In genomic region chr11:52143675-52144074, GRCm38 (mm10) we compare ENCODE assay signal across 11 mouse cellular contexts. TPM values are rescaled to one million over a fixed set of nuclear protein-coding genes. Genes with fewer than 3 reads are reported as not detected.
DNase-seq lines count a peak whose midpoint lies in the region; ATAC-seq and TF ChIP-seq lines count a peak whose summit lies in the region.
"Not testable (repeated sequence)": the region's sequence is repeated elsewhere in the genome, so short reads cannot be mapped to it uniquely, and the experiment has no call there.
"Had no signal": no experiment of that assay in that cellular context is flagged by ENCODE, and none has a peak within 500 bp of the region (broad histone marks: within the 10 kb centered on the region; RNA-seq: fewer than 3 reads in every experiment).

No protein-coding gene starts in this region.

- H3K4me1 ChIP-seq in ES-E14 (ENCODE audit: control insufficient read depth in 2 of 2, insufficient read depth in 2 of 2, low read length in 2 of 2, poor library complexity in 1 of 2); hindbrain, embryonic 16.5 days (ENCODE audit: control insufficient read depth, insufficient read depth, low read depth, low read length); liver, postnatal 0 days (ENCODE audit: insufficient read depth); neural tube, embryonic 14.5 days (ENCODE audit: control insufficient read depth, insufficient read depth, low read length): not testable (repeated sequence)

- not testable (repeated sequence) for H3K9ac ChIP-seq in ES-E14 (ENCODE audit: insufficient read depth, low read depth, low read length, poor library complexity, severe bottlenecking); hindbrain, embryonic 16.5 days (ENCODE audit: low read depth, low read length); liver, postnatal 0 days (replicated peaks); neural tube, embryonic 14.5 days (replicated peaks; ENCODE audit: low read depth, low read length)

- H3K27me3 ChIP-seq in hindbrain, embryonic 16.5 days (replicated peaks; ENCODE audit: control insufficient read depth, insufficient read depth, low read length); liver, postnatal 0 days (ENCODE audit: insufficient read depth, low read length); neural tube, embryonic 14.5 days (ENCODE audit: control insufficient read depth, insufficient read depth, low read length): not testable (repeated sequence)

- peak; percentile 81 for TF ChIP-seq CTCF in layer of hippocampus, adult 2 months (conservative IDR thresholded peaks at IDR 0.05)
- peak; percentile 75 for TF ChIP-seq CTCF in liver, postnatal 0 days (IDR thresholded peaks at IDR 0.05; ENCODE audit: low read depth)

- not testable (repeated sequence) for H3K36me3 ChIP-seq in ES-E14 (ENCODE audit: control insufficient read depth, insufficient read depth, low read length, poor library complexity, severe bottlenecking); hindbrain, embryonic 16.5 days (ENCODE audit: control insufficient read depth, insufficient read depth, low read length); liver, postnatal 0 days (replicated peaks; ENCODE audit: insufficient read depth, low read length); neural tube, embryonic 14.5 days (ENCODE audit: control insufficient read depth, insufficient read depth, low read length)

- not testable (repeated sequence) for H3K27ac ChIP-seq in ES-E14 (ENCODE audit: insufficient read depth, low read depth, low read length, poor library complexity, severe bottlenecking); hindbrain, embryonic 16.5 days (ENCODE audit: low read depth, low read length); layer of hippocampus, adult 2 months; liver, postnatal 0 days (ENCODE audit: low read depth); neural tube, embryonic 14.5 days (ENCODE audit: low read depth, low read length)

- in situ Hi-C loops in ES-E14 (cut with MboI; ENCODE audit: low sequenced_read_pairs in 2 of 2, unreplicated experiment in 2 of 2) = not testable (repeated sequence)

- H3K4me2 ChIP-seq in hindbrain, embryonic 16.5 days (ENCODE audit: low read length); liver, postnatal 0 days (ENCODE audit: low read depth, low read length); neural tube, embryonic 14.5 days (ENCODE audit: low read depth, low read length): not testable (repeated sequence)

- DNase-seq in ES-E14 (ENCODE audit: low read depth, low spot score); liver, postnatal 0 days: not testable (repeated sequence)
- DNase-seq in cerebellum, postnatal 10 days = peak; percentile 65 to 68
- DNase-seq in frontal cortex, postnatal 14 days (ENCODE audit: low spot score in 2 of 2) = peak; percentile 22 to 35
- peak; percentile 57 to 59 for DNase-seq in layer of hippocampus, adult 2 months (ENCODE audit: low spot score in 2 of 2)
- DNase-seq in thymus, postnatal 25 days = peak; percentile 57

- not testable (repeated sequence) for H3K9me3 ChIP-seq in ES-E14 (ENCODE audit: control insufficient read depth, insufficient read depth, low read depth, low read length); hindbrain, embryonic 16.5 days (ENCODE audit: control insufficient read depth, low read length); liver, postnatal 0 days (ENCODE audit: low read length); neural tube, embryonic 14.5 days (ENCODE audit: control insufficient read depth, low read length)

- H3K4me3 ChIP-seq in ES-E14 (ENCODE audit: insufficient read depth in 1 of 2, low read depth in 1 of 2, low read length in 2 of 2, poor library complexity in 1 of 2, severe bottlenecking in 1 of 2); hindbrain, embryonic 16.5 days (ENCODE audit: low read length); layer of hippocampus, adult 2 months; liver, postnatal 0 days (ENCODE audit: low read depth, low read length); neural tube, embryonic 14.5 days (ENCODE audit: low read depth, low read length): not testable (repeated sequence)

- peak; percentile 89 for ATAC-seq in hindbrain, embryonic 16.5 days
- ATAC-seq in liver, postnatal 0 days = peak; percentile 64; the same call in 1 of the 2 replicates
- ATAC-seq in neural tube, embryonic 14.5 days (ENCODE audit: low read depth) = peak; percentile 75; the same call in 1 of the 2 replicates

- not testable (repeated sequence) for TF ChIP-seq EP300 in liver, postnatal 0 days (IDR thresholded peaks at IDR 0.05; ENCODE audit: low read depth)

- 44% methylated on average over 4 of the region's 4 CpGs for WGBS in hindbrain, embryonic 16.5 days
- 39% methylated on average over 4 of the region's 4 CpGs for WGBS in liver, postnatal 0 days (ENCODE audit: insufficient replicate concordance)
- 41% methylated on average over 4 of the region's 4 CpGs for WGBS in neural tube, embryonic 14.5 days

TF ChIP-seq in ES-E14, 5 proteins besides CTCF, POLR2A, EP300 and RAD21:
- peak; percentile 65; the same call in 1 of the 2 replicates for TF ChIP-seq ZC3H11A (IDR thresholded peaks at IDR 0.05; ENCODE audit: borderline replicate concordance, low read depth, low read length)

RNA-seq across cellular contexts. Expression of gene Olfr1373, which starts 1.7 kb away (rescaled TPM):
- not detected in 2 replicates for total RNA-seq in ES-E14 (2012; rRNA removed)
- not detected in 2 replicates for polyA plus RNA-seq in hindbrain, embryonic 16.5 days (2015; fragmentation: Nextera tagmentation; extraction: Ambion mirVana)
- not detected for total RNA-seq in layer of hippocampus, adult 2 months (2021)
- not detected in 2 replicates for polyA plus RNA-seq in liver, postnatal 0 days (2015; fragmentation: Nextera tagmentation; extraction: Ambion mirVana)
- polyA plus RNA-seq in neural tube, embryonic 14.5 days (2014; fragmentation: Nextera tagmentation; extraction: Ambion mirVana) = not detected in 2 replicates
- total RNA-seq: gastrocnemius, postnatal 25 days; layer of hippocampus, adult 18-20 months had no signal
- polyA plus RNA-seq: midbrain, embryonic 11.5 days had no signal

RNA-seq across cellular contexts. Expression of gene Ppp2ca, which starts 45.2 kb away (rescaled TPM):
- 51.1 and 70.4 TPM in 2 replicates for total RNA-seq in ES-E14 (2012; rRNA removed)
- 124 and 125 TPM in 2 replicates for polyA plus RNA-seq in hindbrain, embryonic 16.5 days (2015; fragmentation: Nextera tagmentation; extraction: Ambion mirVana)
- 100 to 1,000 TPM; 110 to 112 TPM for total RNA-seq in layer of hippocampus, adult 2 months (2021)
- 23.2 and 24.3 TPM in 2 replicates for polyA plus RNA-seq in liver, postnatal 0 days (2015; fragmentation: Nextera tagmentation; extraction: Ambion mirVana)
- 167 and 175 TPM in 2 replicates for polyA plus RNA-seq in neural tube, embryonic 14.5 days (2014; fragmentation: Nextera tagmentation; extraction: Ambion mirVana)
